Mouse (Mus musculus) neutrophil, adult 59 days (primary cell): ENCODE results near the gene Sult6b2. TPM values are rescaled to one million over a fixed set of nuclear protein-coding genes. Genes with fewer than 3 reads are reported as not detected.

Experiments
- total RNA-seq, 2 experiments: library from RNA; stranded (reverse); gene quantifications; 1 replicate in 1 of 2; 2 replicates in 1 of 2; pipeline ENCODE4 v1.2.4; 2023

The Sult6b2 gene
- total RNA-seq, result not detected

GRCm38 (mm10) chr6:142804402-142804801 is at the start of gene Sult6b2:
Gene Sult6b2 (minus strand): TSS chr6:142804502.

GRCm38 (mm10) chr6:142756507-142757333 is 47.6 kb downstream of the Sult6b2 start, which contains the start of gene Cmas:
Gene Cmas (plus strand): TSS chr6:142756686.

Other genes with a start within 250 kb of the Sult6b2 start
- under 1 TPM in 1 of 2 experiments, not detected in 1; 0.29 TPM for gene Kcnj8, start 232.9 kb downstream of the Sult6b2 start, total RNA-seq
- under 1 TPM; 0.26 to 0.44 TPM for gene Abcc9, start 102.2 kb downstream of the Sult6b2 start, total RNA-seq
- 10 to 100 TPM; 33.8 to 34.9 TPM for gene Cmas, start 47.8 kb downstream of the Sult6b2 start, total RNA-seq
- gene St8sia1, start 159.9 kb upstream of the Sult6b2 start, total RNA-seq, result 10 to 100 TPM; 22.1 to 28.5 TPM